Mouse (Mus musculus): ENCODE results near the gene Nrcam. TPM values are rescaled to one million over a fixed set of nuclear protein-coding genes. Genes with fewer than 3 reads are reported as not detected.

The Nrcam gene
- not detected in 2 replicates for polyA plus RNA-seq (2012)

GRCm38 (mm10) chr12:44328381-44329315, at the start of gene Nrcam:
Nrcam (plus strand) TSS chr12:44328885.
- no peak for TF ChIP-seq GATA1 (IDR thresholded peaks at IDR 0.05; ENCODE audit: low read length)

- TF ChIP-seq GATA1 (IDR thresholded peaks at IDR 0.05; ENCODE audit: low read length), result no peak
Observed at GRCm38 (mm10) chr12:44281534-44281933, 47.2 kb upstream of the Nrcam start.

GRCm38 (mm10) chr12:44283378-44283777, 45.3 kb upstream of the Nrcam start:
- no peak for TF ChIP-seq GATA1 (IDR thresholded peaks at IDR 0.05; ENCODE audit: low read length)

- TF ChIP-seq GATA1 (IDR thresholded peaks at IDR 0.05; ENCODE audit: low read length), result no peak
Observed at GRCm38 (mm10) chr12:44286992-44287391, 41.7 kb upstream of the Nrcam start.

GRCm38 (mm10) chr12:44292281-44292680, 36.4 kb upstream of the Nrcam start:
- no peak for TF ChIP-seq GATA1 (IDR thresholded peaks at IDR 0.05; ENCODE audit: low read length)

- no peak for TF ChIP-seq GATA1 (IDR thresholded peaks at IDR 0.05; ENCODE audit: low read length)
Observed at GRCm38 (mm10) chr12:44300793-44301192, 27.9 kb upstream of the Nrcam start.

GRCm38 (mm10) chr12:44304012-44304411, 24.7 kb upstream of the Nrcam start:
- no peak for TF ChIP-seq GATA1 (IDR thresholded peaks at IDR 0.05; ENCODE audit: low read length)

GRCm38 (mm10) chr12:44304869-44305268, 23.8 kb upstream of the Nrcam start:
- TF ChIP-seq GATA1 (IDR thresholded peaks at IDR 0.05; ENCODE audit: low read length), result no peak

GRCm38 (mm10) chr12:44308221-44308620, 20.5 kb upstream of the Nrcam start:
- no peak for TF ChIP-seq GATA1 (IDR thresholded peaks at IDR 0.05; ENCODE audit: low read length)

GRCm38 (mm10) chr12:44315212-44315611, 13.5 kb upstream of the Nrcam start:
- no peak for TF ChIP-seq GATA1 (IDR thresholded peaks at IDR 0.05; ENCODE audit: low read length)

GRCm38 (mm10) chr12:44325091-44325490, 3.6 kb upstream of the Nrcam start:
- TF ChIP-seq GATA1 (IDR thresholded peaks at IDR 0.05; ENCODE audit: low read length), result no peak

GRCm38 (mm10) chr12:44327452-44327851, 1.2 kb upstream of the Nrcam start:
- TF ChIP-seq GATA1 (IDR thresholded peaks at IDR 0.05; ENCODE audit: low read length), result no peak

GRCm38 (mm10) chr12:44329316-44330215, 881 bp downstream of the Nrcam start:
- no peak for TF ChIP-seq GATA1 (IDR thresholded peaks at IDR 0.05; ENCODE audit: low read length)

GRCm38 (mm10) chr12:44330216-44330719, 1.6 kb downstream of the Nrcam start:
- TF ChIP-seq GATA1 (IDR thresholded peaks at IDR 0.05; ENCODE audit: low read length), result no peak

GRCm38 (mm10) chr12:44337136-44337640, 8.5 kb downstream of the Nrcam start:
- TF ChIP-seq GATA1 (IDR thresholded peaks at IDR 0.05; ENCODE audit: low read length), result no peak

GRCm38 (mm10) chr12:44338195-44338622, 9.5 kb downstream of the Nrcam start:
- no peak for TF ChIP-seq GATA1 (IDR thresholded peaks at IDR 0.05; ENCODE audit: low read length)

Data from G1E-ER4 (cell line).